Mouse (Mus musculus): ENCODE data around the gene Nemf.

Nemf gene

DNA sequence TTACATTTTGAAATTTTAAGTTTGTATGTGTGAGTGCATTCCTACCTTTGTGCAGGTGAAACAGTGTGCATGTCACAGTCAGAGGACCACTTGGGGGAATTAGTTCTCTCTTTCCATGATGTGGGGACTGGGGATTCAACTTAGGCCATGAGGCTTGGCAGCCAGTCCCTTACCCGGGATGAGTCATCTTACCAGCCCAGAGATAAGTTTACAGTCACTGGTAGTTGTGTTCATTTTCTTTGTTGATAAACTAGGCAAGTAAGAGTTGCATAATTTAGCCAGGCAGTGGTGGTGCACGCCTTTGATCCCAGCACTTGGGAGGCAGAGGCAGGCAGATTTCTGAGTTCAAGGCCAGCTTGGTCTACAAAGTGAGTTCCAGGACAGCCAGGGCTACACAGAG lies 52.9 kb downstream of the Nemf start:
- no peak for DNase-seq (ENCODE audit: low spot score)

DNA sequence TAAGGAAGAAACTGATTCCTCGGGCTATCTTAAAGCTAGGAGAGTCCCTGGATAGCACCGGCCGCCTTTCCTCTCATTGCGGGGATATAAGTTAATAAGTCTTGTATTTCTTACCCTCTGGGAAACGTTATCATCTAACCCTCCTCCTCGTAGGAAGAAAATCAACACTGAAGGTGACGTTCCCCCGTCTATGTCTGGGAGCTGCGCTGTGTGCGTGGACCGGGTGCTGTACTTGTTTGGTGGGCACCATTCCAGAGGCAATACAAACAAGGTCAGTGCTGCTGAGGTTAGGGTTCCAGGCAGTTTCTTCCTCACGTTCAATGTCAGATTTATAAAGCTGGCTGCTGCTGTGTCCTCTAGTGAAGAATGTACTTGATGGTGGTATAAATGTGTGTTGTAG lies 54.8 kb downstream of the Nemf start:
- no peak for DNase-seq (ENCODE audit: low spot score)

DNA sequence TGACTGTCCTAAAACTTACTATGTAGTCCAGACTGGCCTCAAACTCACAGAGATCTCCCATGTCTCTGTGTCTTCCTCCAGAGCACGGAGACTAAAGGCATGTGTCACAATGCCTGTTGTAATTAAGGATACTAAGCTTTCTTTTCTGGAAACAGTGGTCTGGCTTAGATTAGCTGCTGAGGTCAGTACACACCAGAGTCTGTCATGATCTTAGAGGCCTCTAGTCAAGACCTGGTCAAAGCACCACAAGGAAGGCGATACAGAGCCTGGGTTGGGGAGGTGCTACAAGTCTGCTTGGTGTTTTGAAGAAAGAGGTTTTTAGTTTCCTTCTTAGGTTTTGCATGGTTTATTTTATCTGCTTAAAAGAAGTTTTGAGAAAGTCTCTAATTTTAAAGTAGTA lies 56.6 kb downstream of the Nemf start:
- DNase-seq (ENCODE audit: low spot score), result no peak

DNA sequence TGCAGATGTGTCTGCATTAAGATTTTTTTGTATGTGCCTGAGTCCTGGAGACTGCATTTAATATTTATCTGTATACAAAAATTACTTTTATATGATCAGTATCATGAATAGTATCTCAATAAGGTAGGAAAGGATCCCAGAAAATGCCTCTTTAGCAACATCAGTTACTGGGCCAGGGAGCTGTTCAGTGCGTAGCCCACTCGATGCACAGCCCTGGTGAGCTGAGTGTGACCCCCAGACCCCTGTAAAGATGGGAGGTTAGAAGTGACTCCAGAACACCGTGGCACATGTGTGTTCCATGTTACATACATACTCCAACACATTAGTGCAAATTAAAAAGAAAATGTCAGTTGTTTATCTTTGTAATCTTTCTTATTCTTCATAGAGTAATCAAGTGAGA lies 57.1 kb downstream of the Nemf start:
- no peak for DNase-seq (ENCODE audit: low spot score)

DNA sequence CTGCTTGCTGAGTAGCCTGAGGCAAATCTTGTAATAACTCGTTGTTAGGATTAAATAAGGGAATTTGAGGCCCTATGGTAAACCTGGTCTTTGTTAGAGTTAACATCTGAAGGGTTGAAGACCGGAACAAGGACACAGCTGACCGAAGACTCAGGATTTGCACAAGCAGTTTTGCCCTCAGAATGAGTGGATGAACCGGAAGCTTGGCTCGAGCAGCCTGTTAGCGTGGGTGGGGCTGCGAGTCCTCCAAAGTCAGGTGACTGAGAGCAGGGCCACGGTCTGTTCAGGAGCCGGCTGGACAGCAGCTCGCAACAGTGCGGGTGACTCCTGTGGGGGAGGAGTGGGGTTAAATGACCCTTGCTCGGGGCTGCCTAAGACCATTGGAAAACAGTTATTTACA lies 57.7 kb downstream of the Nemf start:
- peak; percentile 71 for DNase-seq (ENCODE audit: low spot score)

DNA sequence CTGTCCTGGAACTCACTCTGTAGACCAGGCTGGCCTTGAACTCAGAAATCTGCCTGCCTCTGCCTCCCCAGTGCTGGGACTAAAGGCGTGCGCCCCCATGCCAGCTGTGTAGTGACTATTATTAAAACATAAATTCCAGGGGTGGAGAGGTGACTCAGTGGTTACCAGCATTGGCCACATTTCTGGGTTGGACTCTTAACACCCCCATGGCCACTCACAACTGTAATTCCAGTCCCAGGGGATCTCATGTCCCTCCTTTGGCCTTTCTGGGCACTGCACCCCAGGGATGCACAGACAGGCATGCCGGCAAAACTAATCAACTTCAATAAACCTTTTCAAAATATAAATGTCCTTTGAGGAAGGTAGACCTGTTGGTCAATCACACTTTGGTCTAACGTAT lies 58.7 kb downstream of the Nemf start:
- no peak for DNase-seq (ENCODE audit: low spot score)

DNA sequence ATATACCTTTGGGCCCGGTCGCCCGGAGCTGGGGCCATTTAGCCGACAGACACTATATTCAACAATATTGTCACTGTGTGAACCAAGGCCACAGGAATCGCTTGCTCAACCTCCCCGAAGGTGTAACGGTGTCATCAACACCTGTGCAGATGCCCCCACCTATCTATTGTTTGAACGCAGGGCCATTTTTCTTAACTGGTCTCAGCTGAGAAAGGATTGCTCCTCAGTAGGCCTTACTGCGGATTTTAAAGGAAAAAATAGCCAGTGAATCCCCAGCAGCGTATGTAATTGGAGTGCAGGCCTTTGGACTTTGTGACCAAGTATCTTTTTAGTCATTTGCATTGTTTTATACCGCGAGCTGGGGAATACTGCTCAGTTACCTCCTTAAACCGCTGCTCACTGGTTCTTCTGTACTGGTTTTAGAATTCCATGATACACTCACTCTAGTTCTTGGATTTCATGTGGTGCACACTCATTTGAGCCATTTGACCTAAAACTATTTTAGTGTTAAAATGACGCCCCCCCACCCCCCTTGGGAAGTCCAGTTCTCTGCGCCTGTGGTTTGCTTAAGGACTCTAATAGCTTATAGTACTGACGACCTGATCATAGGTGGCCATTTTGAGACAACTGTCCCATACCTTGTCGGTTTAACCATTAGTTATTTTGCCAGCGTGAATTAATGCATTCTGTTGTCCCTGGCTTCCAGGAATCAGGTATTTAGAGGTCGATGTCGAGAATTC lies 59.4 kb downstream of the Nemf start:
- DNase-seq (ENCODE audit: low spot score), result no peak

DNA sequence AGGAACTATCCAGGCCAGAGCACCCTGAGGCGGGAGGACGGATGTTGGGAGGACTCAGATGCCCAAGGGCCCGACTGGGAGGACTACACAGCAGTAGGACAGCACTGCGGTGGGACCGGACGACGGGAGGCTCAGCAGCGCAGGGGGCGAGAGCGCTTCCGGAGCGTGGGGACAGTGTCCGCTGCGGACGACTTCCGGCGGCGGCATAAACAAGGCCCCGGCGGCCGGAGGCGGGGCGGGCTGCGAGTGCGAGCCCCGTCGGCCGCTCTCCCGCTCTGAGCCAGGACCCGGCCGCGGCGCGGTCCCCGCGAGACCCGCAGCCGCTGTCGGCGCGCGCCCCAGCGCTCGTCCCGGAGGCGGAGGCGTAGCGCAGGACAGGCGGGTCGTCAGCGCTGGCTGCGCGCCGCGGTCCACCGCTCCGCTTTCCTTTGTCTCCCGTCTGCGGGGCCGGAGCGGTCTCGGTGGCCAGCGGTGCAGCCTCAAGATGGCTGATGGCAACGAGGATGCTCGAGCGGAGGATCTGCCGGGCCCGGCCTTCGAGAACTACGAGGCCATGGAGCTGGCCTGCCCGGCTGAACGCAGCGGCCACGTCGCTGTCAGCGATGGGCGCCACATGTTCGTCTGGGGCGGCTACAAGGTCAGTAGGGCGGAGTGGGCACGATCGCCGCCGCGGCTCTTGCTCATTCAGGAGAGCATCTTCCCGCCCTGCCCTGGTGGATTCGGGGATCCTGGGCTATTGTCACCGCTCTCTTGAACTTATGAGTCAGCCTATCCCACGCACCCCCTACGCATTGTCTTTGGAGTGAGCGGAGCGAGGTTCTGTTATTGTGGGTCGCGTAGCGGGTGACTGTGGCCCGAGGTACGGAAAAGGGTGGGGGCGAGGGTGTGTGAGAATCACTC lies 60.2 kb downstream of the Nemf start, which contains the start of gene Klhdc2:
TSS of gene Klhdc2 (plus strand) at position 171 of the 900 bp plus-strand sequence.
- peak; percentile 88 for DNase-seq (ENCODE audit: low spot score)

DNA sequence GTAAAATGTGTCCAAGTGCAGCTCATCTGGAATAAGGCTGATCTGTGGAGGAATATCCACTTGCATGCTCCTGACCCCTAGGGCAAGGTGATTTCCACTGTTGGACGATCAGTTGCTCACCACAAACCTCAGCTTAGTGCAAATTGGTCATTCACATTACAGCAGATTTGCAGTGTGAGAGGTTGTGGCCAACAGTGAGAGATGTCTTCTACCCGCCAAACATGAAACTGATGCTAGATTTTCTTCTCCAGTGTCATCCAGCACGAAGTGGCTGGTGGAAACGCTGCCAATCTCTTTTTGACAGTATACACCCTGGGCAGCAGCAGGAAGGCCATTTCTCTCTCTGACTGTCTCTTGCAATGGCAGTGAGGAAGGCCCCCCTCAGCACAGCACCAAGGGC lies 61.3 kb downstream of the Nemf start:
- DNase-seq (ENCODE audit: low spot score), result no peak

DNA sequence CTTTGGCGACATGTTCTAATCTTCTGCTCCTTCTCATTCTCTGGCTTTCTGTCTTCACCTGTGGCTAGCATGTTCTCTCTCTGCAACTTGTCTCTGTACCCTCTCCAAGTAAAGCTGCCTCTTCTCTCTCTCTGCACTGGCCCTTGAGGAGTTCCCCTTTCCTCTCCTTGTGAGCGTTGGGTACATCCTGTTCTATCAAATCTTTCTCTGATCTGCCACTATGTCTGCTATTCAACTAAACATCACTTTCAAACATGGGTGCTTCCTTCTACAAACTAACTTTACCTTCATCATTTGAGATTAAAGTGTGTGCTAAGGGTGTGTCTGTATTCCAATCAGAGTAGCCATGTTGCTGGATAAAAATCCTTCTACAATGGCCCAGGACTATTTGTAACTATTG lies 62.0 kb downstream of the Nemf start:
- no peak for DNase-seq (ENCODE audit: low spot score)

DNA sequence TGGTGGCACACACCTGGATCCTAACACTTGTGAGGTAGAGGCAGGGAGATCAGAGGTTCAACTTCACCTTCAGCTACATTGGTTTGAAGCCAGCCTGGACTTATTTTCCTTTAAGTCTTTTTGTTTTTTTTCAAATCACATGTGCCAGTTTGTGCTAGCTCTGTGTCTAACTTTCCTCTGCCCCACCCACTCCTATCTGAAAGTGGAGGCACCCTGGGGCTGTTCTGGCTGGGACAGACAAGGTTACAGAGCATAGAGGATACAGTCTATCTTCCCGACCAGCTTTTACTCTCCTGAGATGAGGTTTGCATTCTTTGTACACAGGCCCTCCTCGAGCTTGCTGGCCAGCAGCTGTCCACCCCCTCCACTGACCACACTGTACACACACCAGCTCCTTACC lies 63.1 kb downstream of the Nemf start:
- DNase-seq (ENCODE audit: low spot score), result no peak

DNA sequence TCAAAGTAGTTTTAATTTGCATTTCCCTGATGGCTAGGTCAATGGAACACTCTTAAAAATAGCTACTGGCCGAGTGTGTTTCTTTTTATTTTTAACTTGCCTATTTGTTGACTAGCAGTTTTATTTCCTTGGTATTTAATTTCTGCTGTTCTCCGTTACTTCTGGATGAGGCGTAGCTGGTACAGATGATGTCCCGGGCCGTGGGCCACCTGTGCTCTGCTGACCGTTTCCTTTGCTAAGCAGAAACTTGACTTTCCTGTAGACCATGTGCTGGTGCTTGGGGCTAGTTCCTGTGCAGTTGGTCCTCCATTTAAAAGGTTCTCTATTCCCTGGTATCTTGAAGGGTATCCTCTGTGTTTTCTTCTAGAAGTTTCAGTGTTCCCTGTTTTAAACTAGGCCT lies 64.6 kb downstream of the Nemf start:
- no peak for DNase-seq (ENCODE audit: low spot score)

DNA sequence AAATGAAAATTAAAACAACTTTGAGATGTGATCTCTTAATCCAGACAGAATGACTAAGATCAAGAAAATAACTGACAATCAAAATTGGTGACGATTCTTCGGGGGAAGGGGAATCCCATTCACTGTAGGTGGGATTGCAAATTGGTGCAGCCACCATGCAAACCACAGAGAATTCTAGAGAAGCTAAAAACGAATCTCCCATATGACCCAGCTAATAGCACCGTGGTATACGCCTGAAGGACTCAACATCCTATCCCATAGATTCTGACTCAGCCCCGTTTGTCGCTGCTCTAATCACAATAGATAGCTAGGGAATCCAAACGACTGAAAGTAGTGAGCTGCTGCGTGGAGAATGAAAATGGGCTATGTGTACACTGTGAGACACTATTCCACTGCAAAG lies 68.3 kb downstream of the Nemf start:
- no peak for DNase-seq (ENCODE audit: low spot score)

DNA sequence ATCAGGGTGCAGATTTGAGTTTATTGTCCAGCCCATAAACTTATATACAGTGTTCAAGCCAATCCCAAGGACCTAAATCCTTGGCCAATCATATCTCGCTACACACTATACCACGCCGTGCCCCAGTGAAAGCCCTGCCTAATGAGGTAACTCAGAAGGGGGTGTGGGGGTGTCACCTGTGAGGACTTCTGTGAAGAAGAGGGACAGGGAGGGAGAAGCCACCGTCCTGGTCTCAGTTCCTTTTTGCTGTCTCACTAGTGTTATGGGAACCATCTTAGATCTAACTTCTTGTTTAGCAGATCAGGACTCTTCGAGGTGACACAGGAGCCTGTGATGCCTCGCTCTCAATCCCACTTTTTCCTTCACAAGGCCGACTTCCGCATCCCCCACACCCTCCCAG lies 69.4 kb downstream of the Nemf start:
- DNase-seq (ENCODE audit: low spot score), result no peak

DNA sequence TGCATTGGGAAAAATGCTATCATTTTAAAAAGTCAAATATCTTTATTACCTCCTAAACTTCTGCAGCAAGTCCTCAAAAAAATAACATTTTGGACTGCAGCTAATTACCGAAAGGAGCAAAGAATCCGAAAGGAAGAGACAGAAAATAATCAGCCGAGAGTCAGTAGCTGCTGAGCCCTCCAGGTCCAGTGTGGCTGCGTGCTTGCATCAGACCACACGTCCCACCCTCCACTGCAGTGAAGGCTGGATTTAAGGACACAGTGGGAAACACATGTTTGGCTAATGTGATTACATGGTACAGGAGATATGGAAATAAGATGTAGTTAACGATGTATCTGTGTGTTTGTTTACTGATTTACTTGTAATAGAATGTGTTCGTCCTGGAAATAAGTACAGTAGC lies 73.8 kb downstream of the Nemf start:
- no peak for DNase-seq (ENCODE audit: low spot score)

DNA sequence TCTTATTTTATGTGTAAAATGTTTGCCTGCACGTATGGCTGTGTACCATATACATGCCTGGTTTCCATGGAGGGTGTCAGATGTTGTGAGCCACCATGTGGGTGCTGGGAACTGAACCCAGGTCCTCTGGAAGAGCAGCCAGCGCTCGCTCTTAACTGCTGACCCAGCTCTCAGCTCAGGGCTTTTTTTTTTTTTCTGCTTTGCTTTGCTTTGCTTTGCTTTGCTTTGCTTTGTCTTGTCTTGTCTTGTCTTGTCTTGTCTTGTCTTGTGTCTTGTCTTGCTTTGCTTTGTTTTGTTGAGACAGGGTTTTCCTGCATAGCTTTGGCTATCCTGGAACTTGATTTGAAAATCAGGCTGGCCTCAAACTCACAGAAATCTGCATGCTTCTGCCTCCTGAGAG lies 76.0 kb downstream of the Nemf start:
- no peak for DNase-seq (ENCODE audit: low spot score)

DNA sequence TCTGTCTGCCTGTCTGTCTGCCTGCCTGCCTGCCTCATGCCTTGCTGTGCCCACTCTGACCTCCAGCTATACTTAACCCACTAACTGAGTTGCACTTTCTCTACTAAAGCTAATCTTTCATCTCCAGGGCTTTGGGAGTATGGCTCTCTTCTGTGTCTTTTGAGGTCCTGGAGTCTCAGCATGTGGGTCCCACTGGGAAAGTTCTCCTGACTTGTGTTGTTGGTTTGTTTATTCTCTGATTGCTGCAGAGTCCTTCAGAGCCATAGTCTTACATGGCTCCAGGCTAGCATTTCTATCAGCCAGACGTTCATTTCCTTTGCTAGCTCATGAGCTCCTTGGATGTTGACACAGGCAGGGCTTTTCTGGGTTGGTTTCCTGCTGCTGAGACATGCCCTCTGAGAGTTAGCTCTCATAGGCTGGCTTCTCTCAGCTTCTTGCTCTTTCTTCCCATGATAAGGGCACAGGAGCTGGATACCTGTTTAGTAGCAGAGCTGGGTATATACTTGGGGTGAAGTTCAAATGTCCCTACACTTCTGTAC lies 77.0 kb downstream of the Nemf start:
- no peak for DNase-seq (ENCODE audit: low spot score)

DNA sequence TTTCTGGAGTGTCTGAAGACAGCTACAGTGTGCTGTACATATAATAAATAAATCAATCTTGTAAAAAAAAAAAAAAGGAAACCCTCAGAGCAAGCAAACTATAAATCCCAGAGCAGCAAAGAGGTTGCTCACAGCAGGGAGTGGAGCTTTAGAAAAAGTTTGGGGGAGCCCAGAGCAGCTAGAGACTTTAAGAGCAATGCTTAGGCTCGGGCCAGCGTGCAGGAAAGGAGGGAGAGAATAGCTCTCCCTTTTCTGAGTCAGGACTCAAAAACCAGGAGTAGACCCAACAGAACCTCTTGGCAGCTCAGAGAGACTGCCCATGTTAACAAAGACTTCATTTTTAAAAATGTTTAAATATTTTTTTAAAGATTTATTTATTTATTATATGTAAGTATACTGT lies 88.0 kb downstream of the Nemf start:
- no peak for DNase-seq (ENCODE audit: low spot score)

DNA sequence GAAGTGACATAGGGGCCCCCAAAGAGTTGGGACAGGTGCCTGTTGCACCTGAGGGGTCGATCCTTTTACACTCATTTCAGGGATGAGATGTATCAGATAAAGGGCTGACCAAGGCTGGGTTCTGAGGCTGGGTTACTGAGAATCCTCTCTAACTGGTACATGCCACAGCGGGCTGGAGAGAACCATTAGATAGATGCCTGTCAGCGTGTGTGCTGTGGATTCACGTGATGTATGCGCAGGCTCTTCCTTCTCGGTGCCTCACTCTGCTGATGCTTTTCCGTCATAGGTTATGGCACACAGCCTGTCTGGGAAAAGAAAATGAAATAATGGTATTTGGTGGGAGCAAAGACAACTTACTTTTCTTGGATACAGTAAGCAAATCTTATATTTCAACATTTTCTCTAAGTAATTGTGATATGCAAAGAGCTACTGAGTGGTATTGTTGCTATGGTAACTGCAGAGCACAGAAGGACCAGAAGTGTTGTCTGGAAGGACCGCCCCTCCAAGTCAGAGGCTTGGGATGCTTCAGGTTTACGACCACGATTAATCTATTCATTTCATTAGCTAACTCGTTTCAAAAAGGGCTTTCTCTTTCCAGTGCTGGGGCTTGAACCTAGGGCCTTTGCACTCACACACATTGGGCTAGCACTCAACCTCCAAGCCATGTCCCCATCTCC lies 88.9 kb downstream of the Nemf start:
- DNase-seq (ENCODE audit: low spot score), result no peak

DNA sequence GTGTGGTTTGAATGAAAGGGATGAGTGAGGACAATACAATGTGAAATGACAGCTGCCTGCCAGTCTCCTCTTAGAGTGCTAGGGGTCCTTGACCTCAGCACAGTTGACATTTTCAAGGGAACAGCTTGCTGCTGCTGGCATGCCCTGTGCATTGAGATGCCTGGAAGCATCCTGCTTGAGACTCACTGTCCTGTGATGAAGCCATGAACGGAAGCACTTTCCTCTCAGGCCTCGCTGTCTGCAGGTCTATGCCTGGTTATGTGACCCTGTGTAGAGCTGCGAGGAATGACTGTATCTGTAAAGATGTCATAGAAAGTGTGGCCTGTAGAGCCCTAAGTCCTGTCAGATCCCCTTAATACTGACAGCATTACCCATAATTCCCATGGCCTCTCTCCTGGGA lies 91.9 kb downstream of the Nemf start:
- no peak for DNase-seq (ENCODE audit: low spot score)

DNA sequence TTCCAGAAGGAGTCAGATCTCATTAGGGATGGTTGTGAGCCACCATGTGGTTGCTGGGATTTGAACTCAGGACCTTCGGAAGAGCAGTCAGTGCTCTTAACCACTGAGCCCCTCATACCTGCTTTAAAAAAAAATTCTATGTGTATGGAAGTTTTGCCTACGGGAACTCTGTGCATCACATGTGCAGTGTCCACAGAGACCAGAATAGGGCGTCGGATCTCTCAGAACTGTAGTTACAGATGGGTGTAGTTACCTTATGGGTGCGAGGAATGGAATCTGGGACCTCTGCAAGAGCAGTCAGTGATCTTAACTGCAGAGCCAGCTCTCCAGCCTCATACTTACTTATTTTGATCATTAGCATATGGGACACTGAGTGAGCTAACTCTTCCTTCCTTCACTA lies 94.7 kb downstream of the Nemf start:
- DNase-seq (ENCODE audit: low spot score), result no peak

All from testis, postnatal 10 days (tissue).